Comparison of ENCODE assay signal across 19 mouse cellular contexts in the genomic region with DNA sequence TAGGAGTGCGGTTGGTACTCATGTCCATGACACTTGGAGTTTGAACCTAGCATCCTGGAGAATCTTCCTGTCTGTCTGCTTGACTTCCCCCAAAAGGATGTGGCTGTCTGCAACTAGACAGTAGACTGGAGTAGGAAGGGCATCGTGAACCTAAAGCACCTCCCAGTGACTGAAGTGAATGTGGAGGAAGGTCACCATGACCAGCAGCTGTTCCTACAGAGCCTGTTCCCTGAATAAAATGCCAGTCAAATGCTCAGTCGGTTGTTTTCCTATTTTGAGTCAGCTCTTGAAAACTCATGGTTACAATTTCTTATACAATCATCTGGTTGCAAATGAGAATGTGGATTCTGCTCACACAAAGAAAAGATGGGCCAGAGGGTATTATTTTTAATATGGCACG.
"Had no signal": no experiment of that assay in that cellular context is flagged by ENCODE, and none has a peak within 500 bp of the region (broad histone marks: within the 10 kb centered on the region; RNA-seq: fewer than 3 reads in every experiment).

No protein-coding gene starts in this region.

- H3K9me3 ChIP-seq: limb, embryonic 10.5 days; limb, embryonic 13.5 days; liver, embryonic 12.5 days; liver, embryonic 15.5 days; lung, embryonic 15.5 days; megakaryocyte, embryonic 14.5 days; neural tube, embryonic 13.5 days had no signal

- DNase-seq: kidney, adult 2 months; kidney, postnatal 25 days; liver; lung, adult 18-20 months; lung, postnatal 10 days; lung, postnatal 36 days; midbrain, embryonic 14.5 days; thymus, postnatal 25 days had no signal

- H3K4me3 ChIP-seq: limb, embryonic 10.5 days; limb, embryonic 13.5 days; liver, embryonic 12.5 days; liver, embryonic 15.5 days; lung, embryonic 15.5 days; megakaryocyte, embryonic 14.5 days; myocyte; neural tube, embryonic 13.5 days had no signal

- H3K4me1 ChIP-seq: limb, embryonic 10.5 days; limb, embryonic 13.5 days; liver, embryonic 12.5 days; liver, embryonic 15.5 days; lung, embryonic 15.5 days; neural tube, embryonic 13.5 days had no signal

- H3K27ac ChIP-seq: kidney, postnatal 0 days; limb, embryonic 10.5 days; limb, embryonic 13.5 days; liver, embryonic 12.5 days; liver, embryonic 15.5 days; lung, embryonic 15.5 days; neural tube, embryonic 13.5 days; stomach, postnatal 0 days had no signal

- H3K9ac ChIP-seq: limb, embryonic 13.5 days; liver, embryonic 12.5 days; liver, embryonic 15.5 days; lung, embryonic 15.5 days; neural tube, embryonic 13.5 days had no signal

- H3K4me2 ChIP-seq: limb, embryonic 13.5 days; liver, embryonic 12.5 days; liver, embryonic 15.5 days; lung, embryonic 15.5 days; midbrain, embryonic 11.5 days; neural tube, embryonic 13.5 days had no signal

- H3K27me3 ChIP-seq: limb, embryonic 13.5 days; liver, embryonic 12.5 days; liver, embryonic 15.5 days; lung, embryonic 15.5 days; megakaryocyte, embryonic 14.5 days; neural tube, embryonic 13.5 days had no signal

- ATAC-seq: liver, embryonic 12.5 days had no signal

- H3K36me3 ChIP-seq: liver, embryonic 12.5 days; liver, embryonic 15.5 days had no signal
